Comparison of ENCODE assay signal across 9 mouse cellular contexts in the genomic region with DNA sequence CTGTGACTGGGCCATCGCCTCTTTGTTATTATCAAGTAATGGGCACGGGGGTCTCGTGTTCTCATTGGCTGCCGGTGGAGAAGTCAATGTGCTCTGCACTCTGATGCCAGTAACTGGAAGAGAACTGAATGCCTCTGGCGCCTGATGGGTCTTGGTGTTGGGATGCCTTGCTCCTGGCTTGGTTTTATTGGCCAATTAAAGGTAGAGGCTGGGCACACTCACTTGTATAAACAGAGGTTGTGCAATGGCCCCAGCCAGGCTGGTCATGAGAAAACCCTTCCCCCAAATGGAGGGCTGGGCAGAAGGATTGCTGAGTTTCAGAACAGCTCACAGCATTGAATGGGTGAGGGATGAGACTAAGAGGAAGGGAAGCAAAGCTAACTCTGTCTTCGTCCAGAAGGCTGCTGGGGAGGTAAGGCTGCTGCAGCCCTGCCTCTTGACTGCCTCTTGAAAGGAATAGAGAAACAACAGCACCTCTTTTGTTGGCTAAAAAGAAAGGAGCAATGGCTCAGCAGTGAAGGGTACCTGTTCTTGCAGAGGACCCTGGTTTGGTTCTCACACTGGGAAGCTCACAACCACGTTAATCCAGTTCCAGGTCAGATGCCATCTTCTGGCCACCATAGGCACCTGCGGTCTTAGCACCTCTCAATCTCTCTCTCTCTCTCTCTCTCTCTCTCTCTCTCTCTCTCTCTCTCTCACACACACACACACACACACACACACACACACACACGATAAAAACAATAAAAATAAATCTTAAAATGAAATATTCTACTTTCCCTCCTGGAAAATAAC.
DNase-seq lines count a peak whose midpoint lies in the region; ATAC-seq and TF ChIP-seq lines count a peak whose summit lies in the region.
"Had no signal": no experiment of that assay in that cellular context is flagged by ENCODE, and none has a peak within 500 bp of the region (broad histone marks: within the 10 kb centered on the region; RNA-seq: fewer than 3 reads in every experiment).

No protein-coding gene starts in this region.

- no peak overlapping the region for H3K9ac ChIP-seq in hindbrain, postnatal 0 days (replicated peaks; ENCODE audit: low read length)
- no peak overlapping the region for H3K9ac ChIP-seq in hindbrain, embryonic 14.5 days
- no peak overlapping the region for H3K9ac ChIP-seq in intestine, postnatal 0 days (ENCODE audit: low read depth, low read length)
- H3K9ac ChIP-seq: hindbrain, embryonic 15.5 days had no signal

- no peaks in the 10 kb centered on the region for H3K9me3 ChIP-seq in hindbrain, postnatal 0 days (ENCODE audit: low read length)
- H3K9me3 ChIP-seq in hindbrain, embryonic 14.5 days (ENCODE audit: control insufficient read depth, low read length): no peaks in the 10 kb centered on the region
- H3K9me3 ChIP-seq in intestine, postnatal 0 days (ENCODE audit: control insufficient read depth): no peaks in the 10 kb centered on the region
- H3K9me3 ChIP-seq: hindbrain, embryonic 15.5 days had no signal

- no peaks in the 10 kb centered on the region for H3K27me3 ChIP-seq in hindbrain, postnatal 0 days (ENCODE audit: insufficient read depth, low read length)
- H3K27me3 ChIP-seq in hindbrain, embryonic 14.5 days (ENCODE audit: control insufficient read depth, insufficient read depth, low read length): 0 out of 2 replicates have a peak, but pooled peaks cover 2% of the 10 kb centered on the region
- no peaks in the 10 kb centered on the region for H3K27me3 ChIP-seq in intestine, postnatal 0 days (replicated peaks; ENCODE audit: control insufficient read depth, insufficient read depth, low read length)
- H3K27me3 ChIP-seq: hindbrain, embryonic 15.5 days had no signal

- intact Hi-C loops in heart, postnatal 10 days (cut with DNase I): no loop called here
- intact Hi-C loops in left cerebral cortex, postnatal 4 days (cut with DNase I): no loop called here

- H3K4me2 ChIP-seq in hindbrain, postnatal 0 days (ENCODE audit: low read depth, low read length): no peak overlapping the region
- H3K4me2 ChIP-seq in hindbrain, embryonic 14.5 days (replicated peaks): no peak overlapping the region
- H3K4me2 ChIP-seq in intestine, postnatal 0 days (replicated peaks; ENCODE audit: low read depth): no peak overlapping the region
- H3K4me2 ChIP-seq: hindbrain, embryonic 15.5 days had no signal

- H3K27ac ChIP-seq in hindbrain, postnatal 0 days: peak overlapping the region; percentile 11; the same call in 1 of the 2 replicates
- no peak overlapping the region for H3K27ac ChIP-seq in hindbrain, embryonic 14.5 days
- H3K27ac ChIP-seq in intestine, postnatal 0 days (ENCODE audit: low read depth, low read length): no peak overlapping the region
- H3K27ac ChIP-seq: hindbrain, embryonic 15.5 days had no signal

- no peak for TF ChIP-seq CTCF in hindbrain, postnatal 0 days (IDR thresholded peaks at IDR 0.05; ENCODE audit: low read depth)
- peak; percentile 48 for TF ChIP-seq CTCF in intestine, postnatal 0 days (IDR thresholded peaks at IDR 0.05; ENCODE audit: low read depth)

- no peak for ATAC-seq in hindbrain, postnatal 0 days
- no peak for ATAC-seq in hindbrain, embryonic 14.5 days (ENCODE audit: low FRiP score)
- ATAC-seq in intestine, postnatal 0 days: no peak
- no peak for ATAC-seq in frontal cortex, adult (ENCODE audit: low TSS enrichment)

- no peak overlapping the region for H3K4me3 ChIP-seq in hindbrain, postnatal 0 days (ENCODE audit: low read length)
- H3K4me3 ChIP-seq in hindbrain, embryonic 14.5 days (replicated peaks; ENCODE audit: low read length): no peak overlapping the region
- H3K4me3 ChIP-seq in intestine, postnatal 0 days (ENCODE audit: low read depth, low read length): no peak overlapping the region
- H3K4me3 ChIP-seq: hindbrain, embryonic 15.5 days had no signal

- DNase-seq in hindbrain, postnatal 0 days (ENCODE audit: low spot score): no peak
- no peak for DNase-seq in hindbrain, embryonic 14.5 days (ENCODE audit: low spot score)
- DNase-seq in A20 (ENCODE audit: low read depth, low spot score) (peak; percentile 4), ES-CJ7 (ENCODE audit: low read depth, low spot score) (peak; percentile 35)
- no peak for DNase-seq in heart, postnatal 10 days
- no peak for DNase-seq in left cerebral cortex, postnatal 4 days

- H3K4me1 ChIP-seq in hindbrain, postnatal 0 days (ENCODE audit: insufficient read depth, low read length): 0 out of 2 replicates have a peak, but pooled peaks cover 6% of the 10 kb centered on the region
- peaks cover 24% of the 10 kb centered on the region for H3K4me1 ChIP-seq in hindbrain, embryonic 14.5 days (replicated peaks; ENCODE audit: control insufficient read depth, insufficient read depth, low read length)
- H3K4me1 ChIP-seq in intestine, postnatal 0 days (replicated peaks; ENCODE audit: control insufficient read depth, insufficient read depth, low read length): no peaks in the 10 kb centered on the region

- H3K36me3 ChIP-seq in hindbrain, postnatal 0 days (ENCODE audit: insufficient read depth, low read length): no peaks in the 10 kb centered on the region
- no peaks in the 10 kb centered on the region for H3K36me3 ChIP-seq in hindbrain, embryonic 14.5 days (replicated peaks; ENCODE audit: control insufficient read depth, insufficient read depth)
- no peaks in the 10 kb centered on the region for H3K36me3 ChIP-seq in intestine, postnatal 0 days (ENCODE audit: control insufficient read depth, insufficient read depth)
- H3K36me3 ChIP-seq: hindbrain, embryonic 15.5 days had no signal

- WGBS in hindbrain, postnatal 0 days: 62% methylated on average over 9 of the region's 9 CpGs
- 80% methylated on average over 9 of the region's 9 CpGs for WGBS in hindbrain, embryonic 14.5 days
- WGBS in intestine, postnatal 0 days: 74% methylated on average over 9 of the region's 9 CpGs

Comparison
In these comparisons a context has a peak if more than half of its experiments do, and no peak if none do; other contexts are left out.
1. DNase-seq: peak in A20 (single experiment) and ES-CJ7 (single experiment); none in hindbrain, postnatal 0 days (single experiment), hindbrain, embryonic 14.5 days (single experiment), heart, postnatal 10 days (0 of 2) and left cerebral cortex, postnatal 4 days (single experiment).